Mouse (Mus musculus): ENCODE results near the gene Sost. TPM values are rescaled to one million over a fixed set of nuclear protein-coding genes. Genes with fewer than 3 reads are reported as not detected.
A peak's percentile ranks its signal among the peaks of the same experiment; 100 is the strongest.

Gene Sost
- polyA plus RNA-seq, 1 experiment = 3.1 TPM

DNA sequence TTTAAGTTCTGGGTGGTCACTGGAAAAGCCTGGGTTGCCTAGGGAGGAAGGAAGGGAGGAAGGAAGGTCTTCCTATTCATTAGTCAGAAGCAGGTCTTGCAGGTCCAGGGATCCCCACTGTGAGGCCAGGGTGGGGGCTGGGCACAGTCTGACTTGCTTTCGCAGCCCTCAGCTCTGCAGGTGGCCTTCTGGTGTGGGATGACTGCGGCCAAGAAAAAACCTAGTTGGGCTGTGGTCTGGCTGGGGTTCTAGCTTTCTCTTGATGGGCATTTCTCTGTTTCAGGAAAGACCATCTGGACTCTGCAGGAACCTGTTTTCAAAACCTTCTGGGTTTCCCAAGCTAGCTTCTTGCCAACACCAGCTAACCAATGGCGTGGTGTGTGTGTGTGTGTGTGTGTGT lies 23.8 kb downstream of the Sost start:
- Histone ChIP-seq H3K4me3 (ENCODE audit: control insufficient read depth, insufficient read depth, low read length) (no peak overlapping the region), H3K27ac (ENCODE audit: control insufficient read depth, insufficient read depth, low read length) (no peak overlapping the region), H3K4me1 (replicated peaks; ENCODE audit: control insufficient read depth, insufficient read depth, low read length) (no peaks in the 10 kb centered on the region), H3K27me3 (ENCODE audit: control insufficient read depth, insufficient read depth, low read length) (no peaks in the 10 kb centered on the region), H3K36me3 (ENCODE audit: control insufficient read depth, insufficient read depth, low read length) (no peaks in the 10 kb centered on the region)
- DNase-seq = no peak
- WGBS = 3% methylated on average over 3 of the region's 3 CpGs
- TF ChIP-seq CTCF (IDR thresholded peaks at IDR 0.05; ENCODE audit: borderline replicate concordance, control insufficient read depth, extremely low read depth, insufficient read depth, low read length, poor library complexity) (no peak), POLR2A (IDR thresholded peaks at IDR 0.05; ENCODE audit: control insufficient read depth, extremely low read depth, insufficient read depth, low read length, poor library complexity) (no peak)

DNA sequence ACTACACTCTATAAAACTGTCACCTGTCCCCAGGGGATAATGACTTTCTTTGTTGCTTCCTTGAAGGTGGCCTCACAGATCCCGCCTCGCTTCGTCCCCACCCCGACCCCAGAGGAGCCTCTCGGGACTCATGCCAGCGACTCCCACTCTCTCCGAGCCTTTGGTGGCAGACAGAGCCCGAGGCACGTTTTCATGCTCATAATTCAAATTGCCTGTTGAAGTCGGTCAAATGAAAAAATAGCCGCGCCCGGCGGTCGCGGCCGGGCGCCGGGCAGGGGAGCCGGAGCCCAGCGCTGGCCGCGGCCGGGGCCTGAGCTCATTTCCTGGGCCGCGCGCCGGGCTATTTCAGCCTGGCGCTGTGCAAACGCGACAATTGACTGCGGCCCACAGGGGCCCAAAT lies 29.7 kb downstream of the Sost start:
- 8% methylated on average over 32 of the region's 32 CpGs for WGBS
- TF ChIP-seq POLR2A (IDR thresholded peaks at IDR 0.05; ENCODE audit: control insufficient read depth, extremely low read depth, insufficient read depth, low read length, poor library complexity) = no peak
- TF ChIP-seq CTCF (IDR thresholded peaks at IDR 0.05; ENCODE audit: borderline replicate concordance, control insufficient read depth, extremely low read depth, insufficient read depth, low read length, poor library complexity) = no peak
- no peaks in the 10 kb centered on the region for H3K36me3 ChIP-seq (ENCODE audit: control insufficient read depth, insufficient read depth, low read length)
- no peaks in the 10 kb centered on the region for H3K4me1 ChIP-seq (replicated peaks; ENCODE audit: control insufficient read depth, insufficient read depth, low read length)
- no peak overlapping the region for H3K27ac ChIP-seq (ENCODE audit: control insufficient read depth, insufficient read depth, low read length)
- H3K27me3 ChIP-seq (ENCODE audit: control insufficient read depth, insufficient read depth, low read length) = no peaks in the 10 kb centered on the region
- DNase-seq = no peak
- no peak overlapping the region for H3K4me3 ChIP-seq (ENCODE audit: control insufficient read depth, insufficient read depth, low read length)

DNA sequence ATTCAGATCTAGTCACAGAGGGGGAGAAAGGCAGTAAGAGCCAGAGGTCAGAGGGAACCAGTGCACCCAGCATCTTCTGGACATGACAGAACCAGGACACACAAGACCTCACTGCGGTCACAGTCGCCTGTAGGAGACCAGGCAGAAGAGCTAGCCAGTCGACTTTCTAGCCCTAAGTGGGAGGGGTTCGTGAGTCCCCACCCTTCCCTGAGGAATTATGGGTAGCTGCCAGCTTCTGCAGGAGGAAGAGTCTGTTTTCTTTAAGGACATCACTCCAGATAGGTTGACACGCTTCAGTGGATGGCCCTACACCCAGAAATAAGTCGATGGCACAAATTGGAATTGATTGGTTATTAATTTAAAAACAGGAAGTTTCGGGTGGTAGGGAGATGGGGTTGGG lies 30.4 kb downstream of the Sost start:
- TF ChIP-seq POLR2A (IDR thresholded peaks at IDR 0.05; ENCODE audit: control insufficient read depth, extremely low read depth, insufficient read depth, low read length, poor library complexity) = no peak
- TF ChIP-seq CTCF (IDR thresholded peaks at IDR 0.05; ENCODE audit: borderline replicate concordance, control insufficient read depth, extremely low read depth, insufficient read depth, low read length, poor library complexity) = no peak
- H3K36me3 ChIP-seq (ENCODE audit: control insufficient read depth, insufficient read depth, low read length) = no peaks in the 10 kb centered on the region
- H3K4me3 ChIP-seq (ENCODE audit: control insufficient read depth, insufficient read depth, low read length) = no peak overlapping the region
- H3K27me3 ChIP-seq (ENCODE audit: control insufficient read depth, insufficient read depth, low read length) = no peaks in the 10 kb centered on the region
- H3K4me1 ChIP-seq (replicated peaks; ENCODE audit: control insufficient read depth, insufficient read depth, low read length) = no peaks in the 10 kb centered on the region
- H3K27ac ChIP-seq (ENCODE audit: control insufficient read depth, insufficient read depth, low read length) = no peak overlapping the region
- 79% methylated on average over 7 of the region's 7 CpGs for WGBS
- DNase-seq = no peak

DNA sequence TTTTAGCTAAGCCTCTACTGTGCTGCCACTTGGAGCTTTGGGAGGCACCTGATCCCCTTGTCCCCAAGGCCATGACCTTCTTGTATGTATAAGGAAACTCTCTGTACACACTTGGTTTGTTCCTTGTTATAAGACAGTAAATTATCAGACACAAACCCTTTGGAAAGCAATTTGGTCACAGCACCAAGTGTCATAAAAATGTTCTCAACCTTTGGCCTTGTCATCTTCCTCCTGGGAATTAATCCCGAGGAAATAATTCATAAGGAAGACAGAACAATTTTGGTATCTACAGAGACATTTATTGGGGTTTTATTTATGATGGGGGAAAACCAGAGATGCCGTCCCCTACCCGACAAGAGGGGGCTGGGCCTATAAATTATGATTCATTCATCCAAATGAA lies 31.1 kb downstream of the Sost start:
- no peaks in the 10 kb centered on the region for H3K27me3 ChIP-seq (ENCODE audit: control insufficient read depth, insufficient read depth, low read length)

DNA sequence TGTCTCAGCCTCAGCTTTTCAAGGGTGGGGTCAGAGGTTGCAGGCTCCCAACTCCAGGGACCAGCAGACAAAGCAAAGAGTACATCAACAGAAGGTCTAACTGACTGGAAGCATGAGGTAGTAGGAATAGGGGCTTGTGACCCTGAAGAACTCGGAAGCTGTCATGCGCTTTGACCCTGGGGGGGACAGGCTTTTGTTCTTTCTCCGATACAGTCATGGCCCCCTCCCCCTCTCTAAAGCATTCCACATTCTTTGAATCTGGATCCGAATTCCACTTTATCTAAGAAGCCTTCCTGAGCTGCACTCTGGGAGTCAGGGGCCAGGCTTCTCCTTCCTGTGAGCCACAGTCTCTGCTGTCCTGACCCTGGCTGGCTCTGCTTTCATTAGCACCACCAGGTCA lies 34.8 kb downstream of the Sost start:
- Histone ChIP-seq H3K4me3 (ENCODE audit: control insufficient read depth, insufficient read depth, low read length) (no peak overlapping the region), H3K4me1 (replicated peaks; ENCODE audit: control insufficient read depth, insufficient read depth, low read length) (no peaks in the 10 kb centered on the region), H3K27me3 (ENCODE audit: control insufficient read depth, insufficient read depth, low read length) (no peaks in the 10 kb centered on the region), H3K27ac (ENCODE audit: control insufficient read depth, insufficient read depth, low read length) (no peak overlapping the region), H3K36me3 (ENCODE audit: control insufficient read depth, insufficient read depth, low read length) (no peaks in the 10 kb centered on the region)
- WGBS = 95% methylated on average over 4 of the region's 4 CpGs
- TF ChIP-seq CTCF (IDR thresholded peaks at IDR 0.05; ENCODE audit: borderline replicate concordance, control insufficient read depth, extremely low read depth, insufficient read depth, low read length, poor library complexity) (no peak), POLR2A (IDR thresholded peaks at IDR 0.05; ENCODE audit: control insufficient read depth, extremely low read depth, insufficient read depth, low read length, poor library complexity) (no peak)
- DNase-seq = no peak

More for the DNA sequence above, 31.1 kb downstream of the Sost start:
- H3K36me3 ChIP-seq (ENCODE audit: control insufficient read depth, insufficient read depth, low read length) = no peaks in the 10 kb centered on the region
- no peaks in the 10 kb centered on the region for H3K4me1 ChIP-seq (replicated peaks; ENCODE audit: control insufficient read depth, insufficient read depth, low read length)
- no peak overlapping the region for H3K4me3 ChIP-seq (ENCODE audit: control insufficient read depth, insufficient read depth, low read length)
- no peak for DNase-seq
- no peak overlapping the region for H3K27ac ChIP-seq (ENCODE audit: control insufficient read depth, insufficient read depth, low read length)
- TF ChIP-seq POLR2A (IDR thresholded peaks at IDR 0.05; ENCODE audit: control insufficient read depth, extremely low read depth, insufficient read depth, low read length, poor library complexity) (no peak), CTCF (IDR thresholded peaks at IDR 0.05; ENCODE audit: borderline replicate concordance, control insufficient read depth, extremely low read depth, insufficient read depth, low read length, poor library complexity) (no peak)
- WGBS = 86% methylated on average over 3 of the region's 3 CpGs

DNA sequence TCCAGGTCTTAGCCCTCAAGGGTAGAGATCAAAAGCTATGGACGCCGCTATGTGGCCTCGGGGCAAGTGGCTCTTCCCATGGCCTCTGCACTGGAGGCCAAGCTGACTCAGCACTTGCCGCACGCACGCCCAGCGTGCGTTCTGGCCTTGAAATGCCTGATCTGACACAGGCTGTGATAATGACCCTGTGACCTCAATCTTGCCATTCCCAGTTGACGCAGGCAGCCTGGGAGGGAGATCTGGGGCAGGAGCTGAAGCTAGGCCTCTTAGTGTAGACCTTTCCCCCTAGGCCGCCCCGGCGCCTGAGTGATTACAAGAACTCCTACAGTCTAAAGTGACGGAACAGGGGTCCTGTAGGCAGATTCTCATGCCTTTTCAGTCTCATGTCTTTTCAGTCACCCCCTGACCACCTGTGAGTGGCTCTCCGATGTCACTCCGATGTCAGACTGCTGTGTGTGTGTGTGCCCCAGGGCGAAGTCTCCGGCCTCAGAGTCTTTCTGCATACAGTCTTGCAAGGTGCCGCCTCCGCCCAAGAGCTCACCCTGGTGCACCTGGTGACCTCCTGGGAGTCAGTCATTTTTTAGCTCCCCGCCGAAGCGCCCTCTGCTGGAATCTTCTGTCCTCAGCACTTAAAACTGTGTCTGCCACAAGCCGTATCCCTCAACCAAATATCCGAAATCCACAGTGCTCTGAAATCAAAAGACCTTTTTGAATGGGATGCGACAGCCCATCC lies 38.6 kb downstream of the Sost start:
- peak; percentile 56; the same call in 1 of the 2 replicates for TF ChIP-seq CTCF (IDR thresholded peaks at IDR 0.05; ENCODE audit: borderline replicate concordance, control insufficient read depth, extremely low read depth, insufficient read depth, low read length, poor library complexity)
- no peak for TF ChIP-seq POLR2A (IDR thresholded peaks at IDR 0.05; ENCODE audit: control insufficient read depth, extremely low read depth, insufficient read depth, low read length, poor library complexity)
- DNase-seq = peak; percentile 19
- WGBS = 67% methylated on average over 25 of the region's 25 CpGs
- H3K4me1 ChIP-seq (replicated peaks; ENCODE audit: control insufficient read depth, insufficient read depth, low read length) = no peaks in the 10 kb centered on the region
- no peaks in the 10 kb centered on the region for H3K36me3 ChIP-seq (ENCODE audit: control insufficient read depth, insufficient read depth, low read length)
- H3K27me3 ChIP-seq (ENCODE audit: control insufficient read depth, insufficient read depth, low read length) = no peaks in the 10 kb centered on the region
- H3K27ac ChIP-seq (ENCODE audit: control insufficient read depth, insufficient read depth, low read length) = no peak overlapping the region
- no peak overlapping the region for H3K4me3 ChIP-seq (ENCODE audit: control insufficient read depth, insufficient read depth, low read length)

Data from thymus, adult 2 months (tissue).